Mouse (Mus musculus) cerebellum, postnatal 36 days (tissue): Measurements from ENCODE around the gene Fgd6.

Experiments
- DNase-seq, 2 experiments: peaks; one replicate each; pipeline ENCODE4 v3.0.0; 2021 to 2022; ENCODE audit warnings: mixed read lengths in 2 of 2

The Fgd6 gene

GRCm38 (mm10) chr10:94047024-94047423, 11.2 kb downstream of the Fgd6 start:
- DNase-seq: no peak

GRCm38 (mm10) chr10:94047845-94048559, 12.2 kb downstream of the Fgd6 start:
- no peak for DNase-seq

- DNase-seq: no peak
These were observed 13.3 kb downstream of the Fgd6 start for GRCm38 (mm10) chr10:94049121-94049520.

- DNase-seq: no peak
These were observed 14.9 kb downstream of the Fgd6 start for GRCm38 (mm10) chr10:94050736-94051135.

GRCm38 (mm10) chr10:94056487-94056886, 20.7 kb downstream of the Fgd6 start:
- DNase-seq: no peak

GRCm38 (mm10) chr10:94059618-94060055, 23.8 kb downstream of the Fgd6 start:
- no peak for DNase-seq

- DNase-seq: no peak
These were observed 24.4 kb downstream of the Fgd6 start for GRCm38 (mm10) chr10:94060190-94060589.

- no peak for DNase-seq
These were observed 26.6 kb downstream of the Fgd6 start for GRCm38 (mm10) chr10:94062357-94062756.

GRCm38 (mm10) chr10:94066896-94067295, 31.1 kb downstream of the Fgd6 start:
- no peak for DNase-seq

- peak; percentile 35 to 43 for DNase-seq
These were observed 32.9 kb downstream of the Fgd6 start for GRCm38 (mm10) chr10:94068701-94069100.

- DNase-seq: no peak
These were observed 35.8 kb downstream of the Fgd6 start for GRCm38 (mm10) chr10:94071641-94072040.

GRCm38 (mm10) chr10:94072261-94072915, 36.6 kb downstream of the Fgd6 start:
- DNase-seq: peak; percentile 16 to 26

GRCm38 (mm10) chr10:94072916-94073465, 37.2 kb downstream of the Fgd6 start:
- no peak for DNase-seq

GRCm38 (mm10) chr10:94076966-94077825, 41.4 kb downstream of the Fgd6 start:
- DNase-seq: no peak

- no peak for DNase-seq
These were observed 44.9 kb downstream of the Fgd6 start for GRCm38 (mm10) chr10:94080740-94081139.

GRCm38 (mm10) chr10:94082040-94082734, 46.4 kb downstream of the Fgd6 start:
- DNase-seq: no peak

- no peak for DNase-seq
These were observed 50.5 kb downstream of the Fgd6 start for GRCm38 (mm10) chr10:94086315-94086714.

GRCm38 (mm10) chr10:94087367-94088077, 51.7 kb downstream of the Fgd6 start:
- DNase-seq: no peak

- no peak for DNase-seq
These were observed 54.2 kb downstream of the Fgd6 start for GRCm38 (mm10) chr10:94090032-94090431.

- no peak for DNase-seq
These were observed 57.7 kb downstream of the Fgd6 start for GRCm38 (mm10) chr10:94093534-94093933.

GRCm38 (mm10) chr10:94095743-94096465, 60.1 kb downstream of the Fgd6 start:
- no peak for DNase-seq
